In genomic region chr7:24902630-24903443, GRCm38 (mm10) we compare ENCODE assay signal across 7 mouse cellular contexts. TPM values are rescaled to one million over a fixed set of nuclear protein-coding genes. Genes with fewer than 3 reads are reported as not detected.
DNase-seq lines count a peak whose midpoint lies in the region; ATAC-seq and TF ChIP-seq lines count a peak whose summit lies in the region.

TSS of gene Arhgef1 (plus strand) at chr7:24902912.

- intact Hi-C loops in left cerebral cortex, postnatal 25 days (cut with DNase I): loop anchor here (2.0 to 5.0 kb wide), 2 partner anchors 68 to 179 kb away; no protein-coding TSS in a partner anchor

- H3K9me3 ChIP-seq in hindbrain, embryonic 15.5 days: no peaks in the 10 kb centered on the region

- H3K4me3 ChIP-seq in hindbrain, embryonic 15.5 days: peak within 1 kb of the TSS; percentile 57
- peak within 1 kb of the TSS; percentile 82 for H3K4me3 ChIP-seq in small intestine, adult 2 months (ENCODE audit: low read depth, low read length)

- no peak for ATAC-seq in hindbrain, embryonic 15.5 days (ENCODE audit: low FRiP score, low read depth)
- ATAC-seq in megakaryocyte progenitor cell, adult 5-6 weeks (replicated peaks; ENCODE audit: poor library complexity): peak; percentile 15; the same call in 1 of the 2 replicates

- 6% methylated on average over 56 of the region's 68 CpGs for WGBS in hindbrain, embryonic 15.5 days
- WGBS in small intestine, adult 2 months: 3% methylated on average over 68 of the region's 68 CpGs

- H3K27me3 ChIP-seq in hindbrain, embryonic 15.5 days: no peaks in the 10 kb centered on the region
- no peaks in the 10 kb centered on the region for H3K27me3 ChIP-seq in small intestine, adult 2 months (ENCODE audit: control insufficient read depth, insufficient read depth, low read length)

- peaks cover 49% of the 10 kb centered on the region for H3K4me1 ChIP-seq in hindbrain, embryonic 15.5 days (replicated peaks)
- peaks cover 6% of the 10 kb centered on the region for H3K4me1 ChIP-seq in small intestine, adult 2 months (ENCODE audit: control insufficient read depth, insufficient read depth, insufficient read length, low read length)

- no peaks in the 10 kb centered on the region for H3K36me3 ChIP-seq in hindbrain, embryonic 15.5 days
- peaks cover 2% of the 10 kb centered on the region; the same call in 1 of the 2 replicates for H3K36me3 ChIP-seq in small intestine, adult 2 months (ENCODE audit: control insufficient read depth, insufficient read depth, low read length)

- H3K9ac ChIP-seq in hindbrain, embryonic 15.5 days: peak within 1 kb of the TSS; percentile 70

- peak; percentile 65 for TF ChIP-seq POLR2A in small intestine, adult 2 months (IDR thresholded peaks at IDR 0.05; ENCODE audit: low read depth, low read length)

- H3K4me2 ChIP-seq in hindbrain, embryonic 15.5 days: peak within 1 kb of the TSS; percentile 63

- peak; percentile 57 for DNase-seq in ZHBTc4 (ENCODE audit: low read depth, low spot score)
- DNase-seq in cerebellum, adult 9-10 months: peak; percentile 63
- peak; percentile 29 to 30 for DNase-seq in gastrocnemius, adult 8-10 months (ENCODE audit: low spot score in 2 of 2)
- peak; percentile 27 for DNase-seq in left cerebral cortex, postnatal 25 days (ENCODE audit: low spot score in 2 of 2)

- TF ChIP-seq CTCF in small intestine, adult 2 months (IDR thresholded peaks at IDR 0.05; ENCODE audit: extremely low read depth, insufficient read length, insufficient replicate concordance, low read depth, low read length): no peak

- peak within 1 kb of the TSS; percentile 71 for H3K27ac ChIP-seq in hindbrain, embryonic 15.5 days (replicated peaks)
- peak within 1 kb of the TSS; percentile 72 for H3K27ac ChIP-seq in small intestine, adult 2 months (ENCODE audit: insufficient read depth, low read depth, low read length)

RNA-seq across cellular contexts. Expression of gene Arhgef1, which starts in this region (rescaled TPM):
- 10 to 100 TPM; 19.1 to 25.5 (median 22.5) TPM for total RNA-seq in gastrocnemius, adult 8-10 months (2022)
- polyA plus RNA-seq in hindbrain, embryonic 15.5 days (2015; fragmentation: Nextera tagmentation; extraction: Ambion mirVana): 64.6 and 73.5 TPM in 2 replicates
- 10 to 100 TPM; 70.5 to 79.1 TPM for total RNA-seq in left cerebral cortex, postnatal 25 days (2021)
- 58.2 and 67.9 TPM in 2 replicates for total RNA-seq in megakaryocyte progenitor cell, adult 5-6 weeks (2015)
- total RNA-seq in megakaryocyte progenitor cell, adult 5-6 weeks (2017): 36.6 and 46.2 TPM in 2 replicates
- 106 and 209 TPM in 2 replicates for polyA plus RNA-seq in small intestine, adult 2 months (2012; rRNA removed)
